Mouse (Mus musculus): ENCODE results near the gene Ceacam20.
A peak's percentile ranks its signal among the peaks of the same experiment; 100 is the strongest.
"Not testable (repeated sequence)": the region's sequence is repeated elsewhere in the genome, so short reads cannot be mapped to it uniquely, and the experiment has no call there.

The Ceacam20 gene

GRCm38 (mm10) chr7:19948956-19949355, 16.3 kb upstream of the Ceacam20 start:
- DNase-seq (ENCODE audit: low read depth): no peak

- DNase-seq (ENCODE audit: low read depth): no peak
Measured at GRCm38 (mm10) chr7:19949996-19950395, 15.2 kb upstream of the Ceacam20 start.

DNA sequence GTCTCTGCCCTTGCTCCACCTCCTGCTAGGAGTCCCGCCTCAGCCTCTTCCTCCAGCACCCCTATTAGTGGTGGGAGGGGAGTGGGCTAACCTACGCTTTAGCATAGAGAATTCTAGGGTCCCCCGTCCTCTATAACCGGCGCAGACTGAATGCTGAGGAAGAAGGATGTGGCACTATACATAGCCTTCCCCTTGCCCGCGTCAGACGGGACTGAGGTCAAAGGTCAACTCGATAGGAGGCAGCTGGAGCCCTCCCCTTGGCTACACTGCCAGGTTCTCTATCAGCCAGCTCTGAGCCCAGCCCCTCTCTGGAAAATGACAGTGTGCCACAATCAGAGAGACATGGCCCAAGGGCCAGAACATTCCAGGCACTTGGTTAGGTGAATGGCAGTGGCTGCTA, 14.6 kb upstream of the Ceacam20 start, which contains the start of gene Igsf23:
Gene Igsf23 (minus strand): TSS at position 168 of the 400 bp plus-strand sequence.
- DNase-seq (ENCODE audit: low read depth): no peak

DNA sequence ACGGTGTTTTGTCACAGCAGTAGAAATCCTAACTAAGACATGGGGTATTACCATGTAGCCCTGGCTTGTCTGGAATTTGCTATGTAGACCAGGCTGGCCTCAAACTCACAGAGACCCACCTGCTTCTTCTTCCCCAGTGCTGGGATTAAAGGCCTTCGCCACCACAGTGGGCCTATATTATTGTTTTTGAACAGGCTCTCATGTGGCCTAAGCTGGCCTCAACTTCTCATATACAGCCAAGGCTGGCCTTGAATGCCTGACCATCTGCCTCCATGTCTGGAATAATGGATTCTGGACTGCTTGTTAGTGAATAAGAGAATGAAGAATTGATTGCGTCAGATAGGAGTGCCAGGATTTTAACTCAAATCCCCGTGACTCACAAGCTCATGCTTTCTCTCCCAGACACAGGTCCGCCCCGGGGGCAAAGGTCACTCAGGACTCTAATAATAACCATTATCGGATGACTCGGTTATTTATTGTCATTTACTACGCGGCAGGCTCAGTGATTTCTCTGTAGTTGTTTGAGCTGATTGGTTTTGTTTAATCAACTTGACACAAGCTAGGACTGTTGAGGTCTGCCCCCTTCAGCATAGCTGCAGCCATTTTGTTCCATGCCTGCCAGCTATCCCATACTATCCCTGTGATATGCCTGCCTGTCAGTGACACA, 12.8 kb upstream of the Ceacam20 start:
- no peak for DNase-seq (ENCODE audit: low read depth)

- DNase-seq (ENCODE audit: low read depth): no peak
Measured at GRCm38 (mm10) chr7:19953054-19953453, 12.2 kb upstream of the Ceacam20 start.

DNA sequence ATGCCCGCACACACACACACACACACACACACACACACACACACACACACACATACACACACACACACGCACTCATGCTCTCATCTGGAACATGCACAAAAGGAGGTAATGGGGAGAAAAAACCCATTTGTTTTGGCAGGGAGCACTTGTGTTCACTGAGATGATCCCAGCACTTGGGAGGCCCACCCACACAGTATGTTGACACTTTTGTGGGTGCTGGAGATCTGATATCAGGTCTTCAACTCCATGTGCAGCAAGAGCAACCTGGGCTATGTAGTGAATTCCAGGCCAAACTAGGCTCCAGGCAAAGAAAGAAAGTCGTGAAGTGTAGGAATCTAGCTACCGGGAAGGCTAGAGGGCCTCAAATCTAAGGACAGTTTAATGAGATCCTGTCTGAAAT, 9.4 kb upstream of the Ceacam20 start:
- DNase-seq (ENCODE audit: low read depth): no peak

DNA sequence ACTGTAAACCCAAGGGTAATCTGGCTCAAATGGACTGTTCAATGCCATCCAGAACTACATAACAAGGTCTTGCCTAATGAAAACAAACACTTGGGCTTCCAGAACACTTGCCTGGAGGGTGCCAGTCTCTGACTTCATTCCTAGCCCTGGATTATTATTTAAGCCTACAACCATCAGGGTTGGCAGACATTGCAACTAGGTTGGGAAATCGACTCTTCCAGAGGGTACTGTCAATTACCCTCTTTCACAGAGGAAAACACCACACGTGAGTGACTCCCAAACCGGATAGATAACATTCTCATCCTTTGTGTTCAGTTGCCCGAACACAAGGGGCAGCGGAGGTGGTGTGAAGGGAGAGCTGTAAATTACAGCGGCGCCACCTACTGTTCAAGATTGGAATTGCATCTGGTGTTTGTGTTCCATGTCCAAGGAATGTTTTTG, 8.9 kb upstream of the Ceacam20 start:
- peak; percentile 88 for DNase-seq (ENCODE audit: low read depth)

DNA sequence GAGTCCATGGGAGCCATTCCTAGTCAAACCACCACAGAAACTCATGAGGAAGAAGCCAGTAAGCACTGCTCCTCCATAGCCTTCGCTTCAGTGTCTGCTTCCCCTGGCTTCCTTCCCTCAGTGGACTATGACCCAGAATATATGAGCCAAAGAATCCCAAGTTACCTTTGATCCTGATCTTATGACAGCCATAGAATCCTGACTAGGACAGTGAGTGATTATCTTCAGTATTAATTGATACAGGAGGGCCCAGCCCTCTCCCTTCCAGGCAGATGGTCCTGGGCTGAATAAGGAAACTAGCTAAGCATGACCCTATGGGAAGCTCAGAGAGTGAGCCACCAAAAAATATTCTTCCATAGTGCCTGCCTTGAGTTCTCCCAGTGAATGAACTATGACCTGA, 2.8 kb upstream of the Ceacam20 start:
- DNase-seq (ENCODE audit: low read depth): no peak

GRCm38 (mm10) chr7:19969106-19969505, 3.9 kb downstream of the Ceacam20 start:
- no peak for DNase-seq (ENCODE audit: low read depth)

DNA sequence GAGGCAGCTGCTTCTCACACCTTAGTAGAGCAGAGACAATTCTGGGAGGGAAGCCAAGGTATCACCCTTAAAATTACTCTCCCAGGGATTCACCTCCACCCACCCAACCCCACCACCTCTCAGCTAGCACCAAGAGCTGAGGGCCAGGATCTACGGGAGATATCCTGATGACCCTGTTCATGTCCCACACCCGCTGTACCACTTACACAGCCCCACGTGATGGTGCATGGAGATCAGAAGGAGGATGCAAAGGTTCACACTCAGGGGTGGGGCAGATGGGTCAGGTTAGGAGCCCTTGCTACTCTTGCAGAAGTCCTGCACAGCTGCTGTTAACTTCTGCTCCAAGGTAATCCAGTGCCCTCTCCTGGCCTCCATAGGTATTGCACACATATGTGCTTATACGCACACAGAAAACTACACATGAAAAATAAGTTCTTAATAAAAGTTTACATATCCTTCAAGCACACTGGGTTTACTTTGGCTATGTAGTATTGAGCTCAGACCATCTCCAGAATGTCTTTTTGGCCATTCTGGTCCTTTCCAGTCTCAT, 4.4 kb downstream of the Ceacam20 start:
- DNase-seq (ENCODE audit: low read depth): peak; percentile 30

DNA sequence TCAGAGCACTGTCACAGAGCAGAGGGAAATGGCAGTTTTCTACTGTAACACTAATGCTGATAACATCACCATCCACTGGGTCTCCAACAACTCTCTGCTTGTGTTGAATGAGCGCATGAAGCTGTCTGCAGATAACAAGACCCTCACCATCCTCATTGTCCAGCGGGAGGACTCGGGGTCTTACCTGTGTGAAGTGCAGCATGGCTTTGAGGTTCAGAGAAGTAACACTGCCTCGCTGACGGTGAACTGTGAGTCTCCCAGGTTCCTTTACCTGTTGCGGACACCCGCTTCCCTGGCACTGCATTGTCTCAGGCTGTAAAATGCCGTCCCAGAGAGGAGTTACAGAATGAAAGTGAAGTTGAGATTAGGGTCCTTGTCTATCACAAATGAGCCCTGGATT, 5.0 kb downstream of the Ceacam20 start:
- DNase-seq (ENCODE audit: low read depth): no peak

DNA sequence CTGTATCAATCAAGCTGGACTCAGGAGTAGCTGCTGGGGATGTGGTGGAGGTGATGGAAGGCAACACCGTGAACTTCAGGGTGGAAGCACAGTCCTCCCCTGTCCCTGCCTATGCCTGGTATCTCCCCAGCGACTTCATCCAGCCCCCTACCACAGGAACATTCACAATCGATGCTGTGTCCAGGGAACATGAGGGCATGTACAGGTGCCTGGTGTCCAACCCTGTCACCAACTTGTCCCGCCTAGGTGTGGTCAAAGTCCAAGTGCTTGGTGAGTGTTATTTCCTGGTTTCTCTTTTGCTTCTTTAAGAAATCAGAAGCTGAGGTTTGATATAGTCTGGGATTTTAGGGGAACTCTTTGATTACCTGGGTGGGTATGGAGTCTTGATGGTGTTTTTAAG, 6.3 kb downstream of the Ceacam20 start:
- no peak for DNase-seq (ENCODE audit: low read depth)

GRCm38 (mm10) chr7:19991165-19991564, 26.0 kb downstream of the Ceacam20 start, which contains the start of gene Nlrp9b:
Nlrp9b (plus strand) TSS chr7:19991465.
- DNase-seq (ENCODE audit: low read depth): not testable (repeated sequence)

DNA sequence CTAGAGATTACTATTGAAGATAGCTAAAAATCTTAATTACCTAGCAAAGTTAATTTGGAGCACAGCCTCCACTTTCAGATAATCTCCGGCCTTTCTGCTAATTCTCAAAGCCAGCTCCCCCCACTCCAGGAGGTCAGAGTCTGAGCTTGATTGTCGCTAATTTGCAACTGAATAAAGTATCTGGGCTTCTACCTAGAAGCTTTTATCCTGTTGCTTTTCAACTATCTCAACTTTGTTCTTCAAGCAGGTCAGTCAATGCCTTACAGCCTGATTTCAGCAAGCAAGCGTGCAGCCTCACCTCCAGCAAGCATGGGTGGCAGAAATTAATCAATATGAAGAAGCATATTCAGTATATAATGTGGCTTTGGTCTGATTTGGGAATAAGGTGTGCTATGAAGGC, 31.5 kb downstream of the Ceacam20 start:
- DNase-seq (ENCODE audit: low read depth): not testable (repeated sequence)

DNA sequence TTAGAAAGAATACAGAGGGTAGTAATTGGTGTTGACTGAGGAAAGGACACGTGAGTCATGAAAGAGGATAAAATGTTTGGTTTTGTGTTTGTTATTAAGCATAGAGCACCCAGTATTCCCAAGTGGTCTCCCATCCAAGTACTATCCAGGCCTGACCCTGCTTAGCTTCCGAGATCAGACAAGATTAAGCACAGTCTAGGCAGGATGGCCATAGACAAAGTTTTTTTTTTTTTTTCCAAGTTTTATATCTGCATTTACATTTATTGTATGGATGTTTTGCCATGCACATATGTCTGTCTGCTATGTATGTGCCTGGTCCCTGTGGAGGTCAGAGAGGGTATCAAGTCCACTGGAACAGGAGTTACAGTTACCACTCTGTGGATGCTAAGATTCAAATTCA, 44.8 kb downstream of the Ceacam20 start:
- peak; percentile 4 for DNase-seq (ENCODE audit: low read depth)
